Mouse (Mus musculus) CD8-positive naive resting alpha-beta T cell, adult 57 days (primary cell): Measurements from ENCODE around the gene Gm21969. TPM values are rescaled to one million over a fixed set of nuclear protein-coding genes. Genes with fewer than 3 reads are reported as not detected.

Experiments
- total RNA-seq: library from RNA; stranded (reverse); gene quantifications from one replicate; pipeline ENCODE4 v1.2.4, GENCODE M21; 2023

The Gm21969 gene
- 0.24 TPM for total RNA-seq

GRCm38 (mm10) chr4:139602357-139603244, at the start of gene Gm21969:
Gene Gm21969 (plus strand): TSS chr4:139603186.

DNA sequence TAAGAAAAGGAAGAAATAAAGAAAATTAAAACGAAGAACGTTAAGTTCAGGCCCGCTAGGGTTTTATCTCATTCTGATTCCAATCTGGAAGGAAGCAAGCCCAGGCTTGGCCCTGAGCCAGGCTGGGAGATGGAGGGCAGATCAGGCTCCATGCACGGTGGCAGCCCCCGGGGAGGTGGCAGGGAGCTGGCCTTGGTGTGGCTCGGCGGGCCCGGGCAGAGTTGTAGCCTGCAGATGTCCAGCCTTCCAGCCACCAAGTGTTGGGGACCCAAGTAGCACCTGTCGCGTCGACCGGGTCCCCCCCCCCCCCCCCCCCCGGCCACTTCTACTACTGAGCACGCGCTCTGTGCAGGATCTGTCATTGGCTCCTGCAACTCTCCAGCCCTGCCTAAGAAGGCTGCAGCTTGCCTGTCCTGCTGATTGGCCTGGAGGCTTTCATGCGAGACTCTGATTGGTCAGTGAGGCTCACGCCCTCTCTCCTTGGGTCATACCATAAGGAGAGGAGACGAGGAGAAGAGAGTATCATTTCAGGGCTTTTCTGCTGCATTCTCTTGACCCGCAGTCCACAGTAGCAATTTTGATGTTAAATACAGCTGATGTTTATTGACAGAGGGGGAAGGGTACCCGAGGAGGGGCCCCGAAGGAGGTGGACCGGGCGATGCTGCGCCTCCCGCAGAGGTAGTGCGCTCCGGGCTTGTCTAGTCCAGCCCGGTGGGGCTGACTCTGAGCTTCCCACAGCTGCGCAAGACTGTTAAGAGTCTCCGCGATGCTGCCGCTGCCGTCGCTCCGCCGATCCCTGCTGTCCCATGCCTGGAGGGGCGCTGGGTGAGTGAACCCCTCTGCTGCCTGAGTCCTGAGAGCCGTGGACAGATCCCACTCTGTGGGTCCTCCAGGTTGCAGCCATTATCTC, 19.6 kb downstream of the Gm21969 start, which contains the start of gene Aldh4a1:
TSS of gene Aldh4a1 (plus strand) at position 494 of the 910 bp plus-strand sequence.

DNA sequence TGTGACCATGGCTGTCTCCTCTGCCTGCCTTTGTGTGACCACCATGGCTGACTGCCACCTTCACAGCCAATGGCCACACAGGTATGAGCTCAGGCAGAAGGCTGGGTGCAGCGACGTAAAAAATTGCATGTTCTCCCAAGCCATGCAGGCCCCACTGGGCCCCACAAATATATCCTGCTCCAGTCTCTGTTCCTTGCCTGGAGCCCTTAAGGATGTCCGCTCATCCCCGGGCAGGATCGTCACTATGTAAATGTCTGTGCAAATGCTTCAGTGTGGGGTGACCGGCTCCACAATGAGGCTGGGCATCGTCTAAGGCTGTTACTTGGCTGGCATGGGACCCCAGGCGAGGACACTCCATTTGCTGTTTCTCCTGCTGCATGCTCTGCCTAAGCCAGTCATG, 50.3 kb downstream of the Gm21969 start, which contains the start of gene Tas1r2:
TSS of gene Tas1r2 (plus strand) at position 301 of the 400 bp plus-strand sequence.

Other genes starting within 250 kb of the Gm21969 start
- gene Iffo2, start 72.6 kb upstream of the Gm21969 start, total RNA-seq = 12.2 TPM
- 20.8 TPM for gene Aldh4a1, start 19.7 kb downstream of the Gm21969 start, total RNA-seq
- not detected for gene Tas1r2, start 50.4 kb downstream of the Gm21969 start, total RNA-seq
- not detected for gene Pax7, start 230.3 kb downstream of the Gm21969 start, total RNA-seq